Comparison of ENCODE assay signal across 16 mouse cellular contexts in the genomic region with DNA sequence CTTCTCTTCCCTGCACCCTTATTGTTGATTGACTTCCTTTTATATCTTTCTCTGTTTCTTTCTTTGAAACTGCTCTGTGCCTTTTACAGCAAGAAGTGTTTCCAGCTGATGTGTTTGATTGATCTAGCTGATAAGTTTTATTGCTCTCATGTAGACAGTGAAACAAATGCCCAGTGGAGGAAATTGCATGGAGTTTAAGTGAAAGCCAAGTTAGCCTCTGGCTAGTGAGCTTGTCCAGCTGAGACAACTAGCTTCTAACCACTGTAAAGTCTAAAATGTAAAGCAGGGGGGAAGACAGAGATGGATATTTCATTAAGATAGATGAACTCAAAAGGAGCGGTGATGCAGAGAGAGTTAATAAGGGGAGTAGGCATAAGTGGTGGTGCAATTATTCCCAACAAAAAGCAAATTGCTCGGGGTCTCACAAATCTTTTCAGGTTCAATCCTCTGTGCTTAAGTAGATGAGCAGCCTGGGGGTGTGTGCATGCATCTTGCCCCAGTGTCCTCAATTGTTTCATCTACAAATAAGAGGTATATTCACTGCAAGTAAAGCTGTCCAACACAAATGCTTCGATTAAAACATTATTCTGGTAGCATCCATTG.
"Had no signal": no experiment of that assay in that cellular context is flagged by ENCODE, and none has a peak within 500 bp of the region (broad histone marks: within the 10 kb centered on the region; RNA-seq: fewer than 3 reads in every experiment).

No protein-coding gene starts in this region.

- DNase-seq: kidney, adult 18-20 months; kidney, postnatal 10 days; kidney, postnatal 4 days; left cerebral cortex, postnatal 4 days; lung, adult 2 months; lung, postnatal 36 days; midbrain, embryonic 14.5 days; right cerebral cortex, postnatal 4 days; spleen, adult 18-20 months; thymus, adult 18-20 months; thymus, postnatal 14 days had no signal

- H3K27me3 ChIP-seq: limb, embryonic 13.5 days; liver, embryonic 15.5 days had no signal

- H3K4me1 ChIP-seq: limb, embryonic 13.5 days; liver, embryonic 15.5 days had no signal

- H3K27ac ChIP-seq: layer of hippocampus, adult 2 months; limb, embryonic 13.5 days; liver, embryonic 15.5 days had no signal

- H3K36me3 ChIP-seq: limb, embryonic 13.5 days; liver, embryonic 15.5 days had no signal

- H3K4me3 ChIP-seq: layer of hippocampus, adult 2 months; limb, embryonic 13.5 days; liver, embryonic 15.5 days had no signal

- H3K4me2 ChIP-seq: limb, embryonic 13.5 days; liver, embryonic 11.5 days; liver, embryonic 15.5 days had no signal

- H3K9ac ChIP-seq: limb, embryonic 13.5 days; liver, embryonic 15.5 days had no signal

- H3K9me3 ChIP-seq: limb, embryonic 13.5 days; liver, embryonic 15.5 days had no signal

- ATAC-seq: lung, postnatal 0 days had no signal
